Comparison of ENCODE assay signal across 33 mouse cellular contexts in genomic region chrX:9062101-9062500, GRCm38 (mm10). TPM values are rescaled to one million over a fixed set of nuclear protein-coding genes. Genes with fewer than 3 reads are reported as not detected.
"Had no signal": no experiment of that assay in that cellular context is flagged by ENCODE, and none has a peak within 500 bp of the region (broad histone marks: within the 10 kb centered on the region; RNA-seq: fewer than 3 reads in every experiment).

No protein-coding gene starts in this region.

- H3K4me3 ChIP-seq: gastrocnemius, adult 2 months; heart, adult 2 months; heart, embryonic 10.5 days; heart, embryonic 12.5 days; hindbrain, embryonic 10.5 days; hindbrain, embryonic 12.5 days; intestine, embryonic 15.5 days; layer of hippocampus, adult 2 months; left cerebral cortex, adult 2 months; limb, embryonic 10.5 days; limb, embryonic 12.5 days; liver, embryonic 13.5 days had no signal

- H3K4me1 ChIP-seq: heart, embryonic 10.5 days; heart, embryonic 12.5 days; hindbrain, embryonic 10.5 days; hindbrain, embryonic 12.5 days; intestine, embryonic 15.5 days; limb, embryonic 10.5 days; limb, embryonic 12.5 days; liver, embryonic 13.5 days had no signal

- H3K9me3 ChIP-seq: intestine, embryonic 15.5 days; limb, embryonic 10.5 days; liver, embryonic 13.5 days had no signal

- DNase-seq: gastrocnemius, adult 2 months; gastrocnemius, postnatal 10 days; gastrocnemius, postnatal 25 days; heart, adult 2 months; heart, postnatal 10 days; heart, postnatal 4 days; kidney, adult 18-20 months; kidney, adult 8-10 months; kidney, postnatal 10 days; kidney, postnatal 25 days; liver; liver, embryonic 13.5 days had no signal

- H3K27me3 ChIP-seq: heart, embryonic 12.5 days; hindbrain, embryonic 12.5 days; intestine, embryonic 15.5 days; limb, embryonic 12.5 days; liver, embryonic 13.5 days had no signal

- H3K9ac ChIP-seq: heart, embryonic 12.5 days; hindbrain, embryonic 12.5 days; hindbrain, embryonic 14.5 days; intestine, embryonic 15.5 days; limb, embryonic 12.5 days; liver, embryonic 13.5 days had no signal

- H3K4me2 ChIP-seq: heart, embryonic 12.5 days; hindbrain, embryonic 12.5 days; hindbrain, embryonic 14.5 days; intestine, embryonic 15.5 days; limb, embryonic 12.5 days; liver, embryonic 11.5 days; liver, embryonic 13.5 days had no signal

- H3K36me3 ChIP-seq: heart, embryonic 10.5 days; heart, embryonic 12.5 days; hindbrain, embryonic 10.5 days; hindbrain, embryonic 12.5 days; intestine, embryonic 15.5 days; limb, embryonic 10.5 days; limb, embryonic 12.5 days; liver, embryonic 13.5 days had no signal

- ATAC-seq: hindbrain, embryonic 16.5 days; inflammation-experienced regulatory T-cells, adult 6 months; intestine, embryonic 15.5 days; intestine, postnatal 0 days had no signal

- H3K27ac ChIP-seq: gastrocnemius, adult 2 months; heart, adult 2 months; heart, embryonic 10.5 days; hindbrain, embryonic 10.5 days; hindbrain, embryonic 12.5 days; hindbrain, embryonic 14.5 days; intestine, embryonic 15.5 days; layer of hippocampus, adult 2 months; left cerebral cortex, adult 2 months; limb, embryonic 10.5 days; limb, embryonic 12.5 days; liver, embryonic 13.5 days had no signal

RNA-seq across cellular contexts. Expression of gene Fthl17f, which starts 0.7 kb away (rescaled TPM):
- polyA plus RNA-seq: frontal cortex, adult 2 months; heart, adult 2 months; heart, embryonic 10.5 days; heart, embryonic 12.5 days; heart, embryonic 14.5 days; heart, embryonic 16.5 days; hindbrain, embryonic 10.5 days; hindbrain, embryonic 12.5 days; hindbrain, embryonic 14.5 days; hindbrain, embryonic 16.5 days; inflammation-experienced regulatory T-cells, adult 6 months; intestine, embryonic 15.5 days; intestine, postnatal 0 days; kidney, embryonic 14.5 days; kidney, embryonic 16.5 days; large intestine, adult 2 months; limb, embryonic 10.5 days; limb, embryonic 12.5 days; limb, embryonic 14.5 days; liver, embryonic 11.5 days; liver, embryonic 13.5 days had no signal

RNA-seq across cellular contexts. Expression of gene Fthl17e, which starts 28.8 kb away (rescaled TPM):
- polyA plus RNA-seq: frontal cortex, adult 2 months; heart, adult 2 months; heart, embryonic 10.5 days; heart, embryonic 12.5 days; heart, embryonic 14.5 days; heart, embryonic 16.5 days; hindbrain, embryonic 10.5 days; hindbrain, embryonic 12.5 days; hindbrain, embryonic 14.5 days; hindbrain, embryonic 16.5 days; inflammation-experienced regulatory T-cells, adult 6 months; intestine, embryonic 15.5 days; intestine, postnatal 0 days; kidney, embryonic 14.5 days; kidney, embryonic 16.5 days; large intestine, adult 2 months; limb, embryonic 10.5 days; limb, embryonic 12.5 days; limb, embryonic 14.5 days; liver, embryonic 11.5 days; liver, embryonic 13.5 days had no signal

RNA-seq across cellular contexts. Expression of gene 4930402K13Rik, which starts 42.3 kb away (rescaled TPM):
- polyA plus RNA-seq: frontal cortex, adult 2 months; heart, adult 2 months; heart, embryonic 10.5 days; heart, embryonic 12.5 days; heart, embryonic 14.5 days; heart, embryonic 16.5 days; hindbrain, embryonic 10.5 days; hindbrain, embryonic 12.5 days; hindbrain, embryonic 14.5 days; hindbrain, embryonic 16.5 days; inflammation-experienced regulatory T-cells, adult 6 months; intestine, embryonic 15.5 days; intestine, postnatal 0 days; kidney, embryonic 14.5 days; kidney, embryonic 16.5 days; large intestine, adult 2 months; limb, embryonic 10.5 days; limb, embryonic 12.5 days; limb, embryonic 14.5 days; liver, embryonic 11.5 days; liver, embryonic 13.5 days had no signal
